Mouse (Mus musculus): ENCODE results near the gene Myl9. TPM values are rescaled to one million over a fixed set of nuclear protein-coding genes. Genes with fewer than 3 reads are reported as not detected.
A peak's percentile ranks its signal among the peaks of the same experiment; 100 is the strongest.
"Not testable (repeated sequence)": the region's sequence is repeated elsewhere in the genome, so short reads cannot be mapped to it uniquely, and the experiment has no call there.

Gene Myl9
- polyA plus RNA-seq, 1 experiment from 2014 or later: 400 TPM

- no peaks in the 10 kb centered on the region for H3K27me3 ChIP-seq (ENCODE audit: control insufficient read depth, insufficient read depth, low read depth, low read length)
- no peaks in the 10 kb centered on the region for H3K9me3 ChIP-seq (ENCODE audit: control insufficient read depth, low read length)
- H3K27ac ChIP-seq (ENCODE audit: low read length): no peak overlapping the region
- peak; percentile 39 for ATAC-seq (ENCODE audit: low read depth)
- H3K4me1 ChIP-seq (replicated peaks; ENCODE audit: control insufficient read depth, insufficient read depth, low read length): peaks cover 20% of the 10 kb centered on the region
- 18% methylated on average over 17 of the region's 17 CpGs for WGBS
- H3K4me3 ChIP-seq (ENCODE audit: low read length): no peak overlapping the region
- peak overlapping the region; percentile 13; the same call in 1 of the 2 replicates for H3K4me2 ChIP-seq (ENCODE audit: low read depth, low read length)
- H3K9ac ChIP-seq (ENCODE audit: low read length): no peak overlapping the region
- no peaks in the 10 kb centered on the region for H3K36me3 ChIP-seq (ENCODE audit: control insufficient read depth, insufficient read depth, low read length)
Measured at GRCm38 (mm10) chr2:156780752-156781151, 5.5 kb downstream of the Myl9 start.

DNA sequence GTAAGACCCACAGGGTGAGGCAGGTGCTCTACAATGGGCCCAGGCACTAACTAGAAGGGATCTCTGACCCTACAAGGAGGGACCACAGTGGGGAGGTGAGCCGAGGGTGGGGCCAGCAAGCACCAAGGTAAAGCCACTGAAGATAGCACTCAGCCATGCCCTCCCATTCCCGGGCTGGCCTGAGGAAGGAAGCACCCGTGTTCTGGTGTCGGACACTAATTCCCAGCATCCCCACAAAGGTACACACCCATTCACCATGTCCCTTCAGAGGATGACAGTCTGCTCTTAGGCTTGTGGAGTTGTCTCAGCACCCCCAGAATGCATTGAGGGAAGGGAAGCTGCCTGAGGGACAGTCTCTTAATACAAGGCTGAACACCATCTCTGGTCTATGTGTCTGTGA, 6.1 kb downstream of the Myl9 start:
- peaks cover 20% of the 10 kb centered on the region for H3K4me1 ChIP-seq (replicated peaks; ENCODE audit: control insufficient read depth, insufficient read depth, low read length)
- H3K9ac ChIP-seq (ENCODE audit: low read length): no peak overlapping the region
- H3K9me3 ChIP-seq (ENCODE audit: control insufficient read depth, low read length): no peaks in the 10 kb centered on the region; the same call in 1 of the 2 replicates
- H3K27ac ChIP-seq (ENCODE audit: low read length): no peak overlapping the region
- H3K4me3 ChIP-seq (ENCODE audit: low read length): no peak overlapping the region
- H3K27me3 ChIP-seq (ENCODE audit: control insufficient read depth, insufficient read depth, low read depth, low read length): no peaks in the 10 kb centered on the region
- no peak for ATAC-seq (ENCODE audit: low read depth)
- 78% methylated on average over 4 of the region's 4 CpGs for WGBS
- no peaks in the 10 kb centered on the region for H3K36me3 ChIP-seq (ENCODE audit: control insufficient read depth, insufficient read depth, low read length)
- H3K4me2 ChIP-seq (ENCODE audit: low read depth, low read length): no peak overlapping the region

DNA sequence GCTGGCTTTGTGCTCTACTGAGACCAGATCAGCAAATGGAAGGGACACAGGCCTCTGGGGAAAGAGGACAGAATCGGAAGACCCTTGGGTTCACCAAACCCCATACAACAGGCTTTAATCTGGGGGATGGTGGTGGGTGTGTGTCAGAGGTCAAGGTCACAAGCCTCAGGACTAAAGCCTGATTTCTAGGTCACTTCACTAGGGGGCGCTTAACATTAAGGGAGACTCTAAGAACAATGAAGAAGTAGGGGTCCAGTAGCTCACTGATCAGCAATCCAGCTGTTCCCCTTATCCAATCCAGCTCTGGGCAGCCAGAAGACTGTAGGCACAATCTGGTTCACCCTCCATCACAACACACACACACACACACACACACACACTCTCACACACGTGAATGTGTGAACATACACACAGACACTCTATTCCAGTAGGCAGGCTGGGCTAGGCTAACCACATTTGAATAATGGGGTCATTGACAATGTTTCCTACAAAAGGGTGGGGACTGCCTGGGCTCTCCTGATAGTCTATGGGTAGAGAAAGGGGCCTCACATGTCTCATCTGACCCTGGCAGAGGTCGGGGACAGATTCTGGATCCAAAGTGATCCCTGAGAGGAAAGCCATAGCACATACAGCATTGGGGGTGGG, 6.7 kb downstream of the Myl9 start:
- Histone ChIP-seq H3K36me3 (ENCODE audit: control insufficient read depth, insufficient read depth, low read length) (no peaks in the 10 kb centered on the region), H3K27me3 (ENCODE audit: control insufficient read depth, insufficient read depth, low read depth, low read length) (no peaks in the 10 kb centered on the region), H3K27ac (ENCODE audit: low read length) (no peak overlapping the region), H3K4me2 (ENCODE audit: low read depth, low read length) (no peak overlapping the region), H3K4me3 (ENCODE audit: low read length) (no peak overlapping the region), H3K9ac (ENCODE audit: low read length) (no peak overlapping the region), H3K4me1 (replicated peaks; ENCODE audit: control insufficient read depth, insufficient read depth, low read length) (peaks cover 20% of the 10 kb centered on the region), H3K9me3 (ENCODE audit: control insufficient read depth, low read length) (no peaks in the 10 kb centered on the region; the same call in 1 of the 2 replicates)
- ATAC-seq (ENCODE audit: low read depth): no peak
- WGBS: 74% methylated on average over 4 of the region's 4 CpGs

DNA sequence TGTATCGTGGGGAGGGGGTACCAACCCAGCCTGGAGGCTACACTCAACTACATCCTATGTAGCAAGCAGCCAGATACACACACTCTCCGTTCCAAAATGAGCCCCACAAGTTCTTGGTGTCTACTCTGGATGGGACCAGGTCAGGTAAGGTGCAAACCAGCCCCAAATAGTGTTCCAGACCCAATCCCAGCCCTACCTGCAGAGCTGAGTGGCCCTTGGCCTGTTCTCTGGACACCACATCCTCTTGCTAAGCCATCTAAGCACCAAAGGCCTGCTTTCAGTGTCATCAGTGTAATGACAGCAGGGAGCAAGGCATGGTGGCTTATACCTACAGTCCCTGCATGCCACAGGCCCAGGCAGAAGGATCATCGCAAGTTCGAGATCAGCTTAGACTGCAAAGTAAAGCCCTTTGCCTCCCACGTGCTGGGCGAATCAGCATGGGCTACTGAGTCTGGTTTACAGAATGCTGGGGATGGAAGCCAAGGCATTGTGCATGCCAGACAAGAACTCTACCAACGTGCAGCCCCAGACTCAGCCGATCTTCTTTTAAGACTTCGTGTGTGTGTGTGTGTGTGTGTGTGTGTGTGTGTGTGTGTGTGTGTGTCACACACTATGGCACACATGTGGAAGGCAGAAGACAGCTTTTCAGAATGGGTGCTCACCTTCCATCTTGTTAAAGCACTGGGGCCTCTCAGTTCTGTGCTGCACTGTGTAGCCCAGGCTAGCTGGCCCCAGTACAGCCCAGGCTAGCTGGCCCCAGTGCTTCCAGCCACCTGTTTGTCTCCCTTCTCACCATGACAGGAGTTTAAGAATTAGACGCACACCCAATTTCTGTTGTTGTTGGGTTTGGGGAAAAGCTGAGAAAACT, 7.5 kb downstream of the Myl9 start:
- Histone ChIP-seq H3K36me3 (ENCODE audit: control insufficient read depth, insufficient read depth, low read length) (no peaks in the 10 kb centered on the region), H3K4me3 (ENCODE audit: low read length) (no peak overlapping the region), H3K9me3 (ENCODE audit: control insufficient read depth, low read length) (no peaks in the 10 kb centered on the region; the same call in 1 of the 2 replicates), H3K27me3 (ENCODE audit: control insufficient read depth, insufficient read depth, low read depth, low read length) (no peaks in the 10 kb centered on the region), H3K4me2 (ENCODE audit: low read depth, low read length) (no peak overlapping the region), H3K9ac (ENCODE audit: low read length) (no peak overlapping the region), H3K4me1 (replicated peaks; ENCODE audit: control insufficient read depth, insufficient read depth, low read length) (peaks cover 15% of the 10 kb centered on the region), H3K27ac (ENCODE audit: low read length) (no peak overlapping the region)
- no peak for ATAC-seq (ENCODE audit: low read depth)
- 73% methylated on average over 10 of the region's 10 CpGs for WGBS

- Histone ChIP-seq H3K27me3 (ENCODE audit: control insufficient read depth, insufficient read depth, low read depth, low read length) (no peaks in the 10 kb centered on the region), H3K9me3 (ENCODE audit: control insufficient read depth, low read length) (no peaks in the 10 kb centered on the region; the same call in 1 of the 2 replicates), H3K4me2 (ENCODE audit: low read depth, low read length) (no peak overlapping the region), H3K4me1 (replicated peaks; ENCODE audit: control insufficient read depth, insufficient read depth, low read length) (peaks cover 12% of the 10 kb centered on the region), H3K4me3 (ENCODE audit: low read length) (no peak overlapping the region), H3K36me3 (ENCODE audit: control insufficient read depth, insufficient read depth, low read length) (no peaks in the 10 kb centered on the region), H3K9ac (ENCODE audit: low read length) (no peak overlapping the region), H3K27ac (ENCODE audit: low read length) (no peak overlapping the region)
- WGBS: 40% methylated on average over 9 of the region's 9 CpGs
- ATAC-seq (ENCODE audit: low read depth): no peak
Measured at GRCm38 (mm10) chr2:156783349-156783728, 8.1 kb downstream of the Myl9 start.

DNA sequence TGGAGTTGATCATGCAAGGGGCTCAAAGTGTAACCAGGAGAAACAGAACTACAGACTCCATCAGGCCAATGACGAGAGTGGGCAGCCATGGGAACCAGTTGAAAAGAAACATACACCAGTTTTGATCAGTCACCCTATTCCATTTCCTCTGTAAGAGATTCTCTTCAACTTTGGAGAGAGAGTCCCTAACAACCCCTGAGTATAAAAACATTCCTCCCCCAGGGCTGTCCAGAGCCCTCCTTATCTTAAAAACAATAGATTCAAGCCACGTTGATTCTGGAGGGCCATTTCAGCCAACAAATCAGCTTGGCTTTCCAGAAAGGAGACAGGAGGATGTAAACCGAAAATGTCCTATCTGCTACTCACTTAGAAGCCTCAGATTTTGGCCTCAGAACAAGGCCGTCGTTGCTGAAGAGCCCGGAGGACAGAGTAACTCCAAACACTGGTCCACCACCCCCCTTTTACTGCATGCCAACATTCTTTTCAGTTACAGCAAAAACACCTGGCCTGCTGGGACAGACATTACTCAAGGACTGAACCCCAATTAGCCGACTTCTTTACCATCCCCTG, 8.9 kb downstream of the Myl9 start:
- H3K27me3 ChIP-seq (ENCODE audit: control insufficient read depth, insufficient read depth, low read depth, low read length): no peaks in the 10 kb centered on the region
- no peak overlapping the region for H3K4me2 ChIP-seq (ENCODE audit: low read depth, low read length)
- no peak for ATAC-seq (ENCODE audit: low read depth)
- H3K9ac ChIP-seq (ENCODE audit: low read length): no peak overlapping the region
- no peaks in the 10 kb centered on the region for H3K36me3 ChIP-seq (ENCODE audit: control insufficient read depth, insufficient read depth, low read length)
- H3K4me1 ChIP-seq (replicated peaks; ENCODE audit: control insufficient read depth, insufficient read depth, low read length): peaks cover 11% of the 10 kb centered on the region
- WGBS: 45% methylated on average over 7 of the region's 7 CpGs
- H3K27ac ChIP-seq (ENCODE audit: low read length): no peak overlapping the region
- H3K9me3 ChIP-seq (ENCODE audit: control insufficient read depth, low read length): no peaks in the 10 kb centered on the region; the same call in 1 of the 2 replicates
- H3K4me3 ChIP-seq (ENCODE audit: low read length): no peak overlapping the region

DNA sequence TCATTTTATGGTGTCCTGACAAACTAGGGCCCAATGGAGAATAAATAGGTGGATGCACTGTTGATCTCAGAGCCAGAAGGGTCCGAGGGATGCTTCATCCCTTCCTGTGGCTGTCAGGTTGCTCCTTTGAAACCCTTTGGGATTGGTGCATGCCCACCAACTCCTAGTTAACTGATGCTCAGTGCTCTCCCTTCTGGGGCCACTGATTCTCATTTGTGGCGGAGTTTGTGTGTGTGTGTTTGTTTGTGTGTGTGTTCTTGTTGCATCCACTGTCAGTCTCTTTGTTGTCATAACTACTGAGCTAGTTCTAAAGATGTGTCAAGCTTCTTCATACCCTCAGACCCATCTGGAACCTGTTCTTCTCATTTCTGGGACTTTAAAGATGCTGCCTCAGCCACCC, 9.7 kb downstream of the Myl9 start:
- 81% methylated on average over 2 of the region's 2 CpGs for WGBS
- Histone ChIP-seq H3K9me3 (ENCODE audit: control insufficient read depth, low read length) (no peaks in the 10 kb centered on the region; the same call in 1 of the 2 replicates), H3K9ac (ENCODE audit: low read length) (no peak overlapping the region), H3K4me3 (ENCODE audit: low read length) (no peak overlapping the region), H3K4me1 (replicated peaks; ENCODE audit: control insufficient read depth, insufficient read depth, low read length) (peaks cover 11% of the 10 kb centered on the region), H3K4me2 (ENCODE audit: low read depth, low read length) (no peak overlapping the region), H3K27me3 (ENCODE audit: control insufficient read depth, insufficient read depth, low read depth, low read length) (no peaks in the 10 kb centered on the region), H3K36me3 (ENCODE audit: control insufficient read depth, insufficient read depth, low read length) (no peaks in the 10 kb centered on the region), H3K27ac (ENCODE audit: low read length) (no peak overlapping the region)
- ATAC-seq (ENCODE audit: low read depth): no peak

DNA sequence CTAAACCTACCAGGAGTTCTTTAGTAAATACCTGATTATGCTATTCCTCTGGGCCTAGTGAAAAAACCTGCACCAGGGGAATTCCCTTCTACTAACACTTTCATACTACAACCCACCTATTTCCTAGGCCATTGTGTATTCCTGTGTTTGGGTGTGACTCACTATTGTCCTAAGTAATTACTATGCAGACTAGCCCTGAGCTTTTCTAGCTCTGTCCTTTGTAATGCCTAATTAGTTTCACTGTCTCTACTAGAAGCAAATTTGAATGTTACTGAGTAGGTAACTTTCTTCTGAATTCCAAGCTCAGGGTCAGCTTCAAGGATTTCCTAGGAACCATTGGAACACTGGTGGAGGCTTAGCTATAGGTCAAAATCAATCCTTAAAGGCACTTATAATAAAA, 11.1 kb downstream of the Myl9 start:
- H3K4me3 ChIP-seq (ENCODE audit: low read length); H3K4me2 ChIP-seq (ENCODE audit: low read depth, low read length); H3K9me3 ChIP-seq (ENCODE audit: control insufficient read depth, low read length); H3K4me1 ChIP-seq (replicated peaks; ENCODE audit: control insufficient read depth, insufficient read depth, low read length); H3K27ac ChIP-seq (ENCODE audit: low read length); H3K9ac ChIP-seq (ENCODE audit: low read length); ATAC-seq (ENCODE audit: low read depth); H3K27me3 ChIP-seq (ENCODE audit: control insufficient read depth, insufficient read depth, low read depth, low read length); H3K36me3 ChIP-seq (ENCODE audit: control insufficient read depth, insufficient read depth, low read length): not testable (repeated sequence)

DNA sequence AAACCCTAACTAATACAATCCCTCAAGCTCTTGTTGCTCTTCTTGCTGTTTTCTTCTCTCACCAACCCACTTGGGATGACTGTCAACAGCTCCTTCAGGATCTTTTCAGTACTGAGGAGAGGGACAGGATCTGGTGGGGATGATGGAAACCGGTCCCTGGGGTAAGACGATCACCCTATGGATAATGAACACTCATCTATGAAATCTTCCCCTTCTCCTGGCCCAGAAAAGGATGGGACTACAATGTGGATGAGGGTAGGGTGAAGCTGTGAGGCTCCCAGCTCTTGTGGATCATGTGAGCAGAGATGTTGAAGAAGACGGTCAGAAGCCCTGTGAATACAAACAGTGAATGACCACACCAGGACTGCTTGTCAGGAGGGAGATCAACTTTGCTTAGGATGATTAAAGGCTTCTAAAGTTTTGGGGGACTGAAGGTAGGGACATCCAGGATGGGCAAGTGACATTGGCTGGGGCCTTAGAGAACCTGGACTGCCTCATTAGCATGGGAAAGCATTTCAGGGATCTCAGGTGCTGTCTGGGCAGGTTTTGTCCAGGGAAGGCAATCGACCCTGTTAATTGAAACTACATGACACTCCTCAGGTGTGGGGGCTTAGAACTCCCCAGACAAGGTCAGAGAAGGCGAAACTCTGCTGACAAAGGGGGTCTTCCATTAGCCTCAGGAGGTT, 12.0 kb downstream of the Myl9 start:
- no peaks in the 10 kb centered on the region for H3K36me3 ChIP-seq (ENCODE audit: control insufficient read depth, insufficient read depth, low read length)
- no peak overlapping the region for H3K4me3 ChIP-seq (ENCODE audit: low read length)
- peaks cover 8% of the 10 kb centered on the region; the same call in 1 of the 2 replicates for H3K9me3 ChIP-seq (ENCODE audit: control insufficient read depth, low read length)
- no peaks in the 10 kb centered on the region for H3K4me1 ChIP-seq (replicated peaks; ENCODE audit: control insufficient read depth, insufficient read depth, low read length)
- no peak for ATAC-seq (ENCODE audit: low read depth)
- H3K27me3 ChIP-seq (ENCODE audit: control insufficient read depth, insufficient read depth, low read depth, low read length): no peaks in the 10 kb centered on the region
- no peak overlapping the region for H3K9ac ChIP-seq (ENCODE audit: low read length)
- 87% methylated on average over 5 of the region's 5 CpGs for WGBS
- H3K4me2 ChIP-seq (ENCODE audit: low read depth, low read length): no peak overlapping the region
- H3K27ac ChIP-seq (ENCODE audit: low read length): no peak overlapping the region

All from lung, embryonic 16.5 days (tissue).